Mouse (Mus musculus): ENCODE measurements at regions not wholly inside any gene's neighbourhood (a gene's known extent, or its start where the extent isn't known, plus 50 kb on each side); places are given as distances from the start of the nearest gene placed in this dataset.

DNA sequence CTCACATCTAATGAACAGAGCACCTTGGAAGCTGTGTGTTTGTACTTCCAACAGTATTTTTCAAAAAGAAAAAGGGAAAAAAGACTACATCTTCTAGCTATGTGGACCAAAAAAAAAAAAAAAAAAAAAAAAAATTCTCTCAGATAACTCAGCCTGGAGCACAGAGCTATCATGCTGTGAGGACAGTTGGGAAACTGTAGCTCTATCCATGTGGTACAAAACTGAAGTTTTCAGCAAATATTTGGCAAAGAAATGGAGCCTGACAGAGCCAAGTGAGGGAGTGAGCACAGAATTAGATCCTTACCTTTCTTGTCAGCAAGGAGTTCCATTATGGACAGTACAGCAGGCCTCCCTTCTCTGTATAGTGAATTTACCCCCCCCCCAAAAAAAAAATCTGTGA is 550.2 kb downstream of the Rapgef2 start:
- TF ChIP-seq CTCF (IDR thresholded peaks at IDR 0.05; ENCODE audit: low read depth) (no peak), EP300 (IDR thresholded peaks at IDR 0.05; ENCODE audit: low read depth) (no peak)

All from liver, embryonic 14.5 days (tissue).